Mouse (Mus musculus) embryonic facial prominence, embryonic 12.5 days (tissue): ENCODE results near the gene Rnf39. TPM values are rescaled to one million over a fixed set of nuclear protein-coding genes. Genes with fewer than 3 reads are reported as not detected.
"Not testable (repeated sequence)": the region's sequence is repeated elsewhere in the genome, so short reads cannot be mapped to it uniquely, and the experiment has no call there.

Experiments
- ATAC-seq: fragments of 200-750 bp; cut with Nextera tagmentation; 2 replicates; pipeline ENCODE4 v1.8.0; 2017; ENCODE audit not compliant: insufficient number of reproducible peaks, insufficient read depth, low FRiP score, low TSS enrichment
- H3K27ac ChIP-seq: fragments of 300-500 bp; sonication (generic); 2 replicates; pipeline ENCODE4 v1.5.1; 2016; ENCODE audit warnings: mild to moderate bottlenecking
- H3K27me3 ChIP-seq: fragments of 300-500 bp; sonication (generic); 2 replicates; pipeline ENCODE4 v1.6.1; 2016; ENCODE audit warnings: mild to moderate bottlenecking, moderate library complexity
- H3K36me3 ChIP-seq: fragments of 300-500 bp; sonication (generic); 2 replicates; pipeline ENCODE4 v1.6.1; 2016; ENCODE audit warnings: mild to moderate bottlenecking
- H3K4me1 ChIP-seq: fragments of 300-500 bp; sonication (generic); 2 replicates; pipeline ENCODE4 v1.6.1; 2016
- H3K4me2 ChIP-seq: fragments of 300-500 bp; sonication (generic); replicated peaks from 2 replicates; pipeline ENCODE4 v1.6.1; 2016; ENCODE audit warnings: mild to moderate bottlenecking, moderate library complexity
- H3K4me3 ChIP-seq: fragments of 300-500 bp; sonication (generic); 2 replicates; pipeline ENCODE4 v1.5.1; 2016; ENCODE audit warnings: mild to moderate bottlenecking
- H3K9ac ChIP-seq: fragments of 300-500 bp; sonication (generic); 2 replicates; pipeline ENCODE4 v1.6.1; 2016; ENCODE audit warnings: mild to moderate bottlenecking, moderate library complexity
- H3K9me3 ChIP-seq: fragments of 300-500 bp; sonication (generic); 2 replicates; pipeline ENCODE4 v1.6.1; 2016; ENCODE audit warnings: mild to moderate bottlenecking, moderate library complexity
- WGBS: fragments of 180-500 bp; shearing (Covaris S2); methylation state at CpG from one replicate; pipeline ENCODE4 v1.1.7; 2016; 5-methylcytosine and 5-hydroxymethylcytosine counted together
- polyA plus RNA-seq: library from polyadenylated mRNA; unstranded; fragments of >200 nt; fragmentation: Nextera tagmentation; extraction: Ambion mirVana; gene quantifications from 2 replicates; pipeline ENCODE4 v1.2.1, GENCODE M21; 2016

Gene Rnf39
- polyA plus RNA-seq, 1 experiment from 2014 or later: 0.41 TPM

GRCm38 (mm10) chr17:36990630-36991029 is 47.9 kb downstream of the Rnf39 start:
- H3K9me3 ChIP-seq, ATAC-seq, H3K4me2 ChIP-seq, H3K36me3 ChIP-seq, H3K4me1 ChIP-seq, H3K9ac ChIP-seq, H3K4me3 ChIP-seq, H3K27ac ChIP-seq: not testable (repeated sequence)
- H3K27me3 ChIP-seq: peaks cover 29% of the 10 kb centered on the region
- WGBS: 82% methylated on average over 6 of the region's 6 CpGs

- Histone ChIP-seq H3K4me3 (no peak overlapping the region), H3K4me1 (peaks cover 6% of the 10 kb centered on the region; the same call in 1 of the 2 replicates)
- 68% methylated on average over 3 of the region's 3 CpGs for WGBS
Observed at GRCm38 (mm10) chr17:36992336-36993104, 49.8 kb downstream of the Rnf39 start.

GRCm38 (mm10) chr17:36993770-36994325 is 51.1 kb downstream of the Rnf39 start:
- Histone ChIP-seq H3K9ac (no peak overlapping the region), H3K27me3 (peaks cover 7% of the 10 kb centered on the region), H3K4me3 (no peak overlapping the region), H3K4me1 (0 out of 2 replicates have a peak, but pooled peaks cover 2% of the 10 kb centered on the region), H3K36me3 (no peaks in the 10 kb centered on the region), H3K27ac (no peak overlapping the region), H3K4me2 (no peak overlapping the region), H3K9me3 (no peaks in the 10 kb centered on the region)
- ATAC-seq: no peak
- 76% methylated on average over 4 of the region's 4 CpGs for WGBS

More at GRCm38 (mm10) chr17:36992336-36993104, 49.8 kb downstream of the Rnf39 start:
- Histone ChIP-seq H3K27ac (no peak overlapping the region), H3K9ac (no peak overlapping the region), H3K27me3 (peaks cover 20% of the 10 kb centered on the region), H3K36me3 (no peaks in the 10 kb centered on the region), H3K9me3 (no peaks in the 10 kb centered on the region), H3K4me2 (no peak overlapping the region)
- no peak for ATAC-seq

DNA sequence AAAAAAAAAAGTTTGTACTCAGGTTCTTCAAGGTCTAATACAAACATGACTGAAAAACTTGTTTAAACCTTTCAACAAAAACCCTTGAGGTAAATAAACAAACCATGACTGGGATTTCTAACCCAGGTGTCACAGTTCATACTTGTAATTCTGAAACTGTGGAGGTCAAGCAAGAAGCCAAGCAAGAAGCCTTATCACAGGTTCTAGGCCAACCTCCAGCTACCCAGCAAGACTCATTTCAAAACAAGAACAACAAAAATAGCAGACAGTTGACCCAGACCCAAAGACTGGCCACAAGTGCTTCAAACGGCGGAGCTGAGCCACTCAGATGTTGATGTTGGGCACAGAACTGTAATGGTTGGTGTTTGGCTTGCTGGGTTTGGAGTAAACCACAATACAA is 51.8 kb downstream of the Rnf39 start:
- no peak for ATAC-seq
- Histone ChIP-seq H3K9me3 (no peaks in the 10 kb centered on the region), H3K27ac (no peak overlapping the region), H3K36me3 (no peaks in the 10 kb centered on the region), H3K9ac (no peak overlapping the region), H3K4me1 (0 out of 2 replicates have a peak, but pooled peaks cover 2% of the 10 kb centered on the region), H3K4me2 (no peak overlapping the region), H3K4me3 (no peak overlapping the region), H3K27me3 (peaks cover under 1% of the 10 kb centered on the region; the same call in 1 of the 2 replicates)
- WGBS: 80% methylated on average over 2 of the region's 2 CpGs

GRCm38 (mm10) chr17:36995448-36995847 is 52.7 kb downstream of the Rnf39 start:
- Histone ChIP-seq H3K4me1 (0 out of 2 replicates have a peak, but pooled peaks cover 2% of the 10 kb centered on the region), H3K36me3 (no peaks in the 10 kb centered on the region), H3K27me3 (no peaks in the 10 kb centered on the region), H3K4me3 (no peak overlapping the region), H3K27ac (no peak overlapping the region), H3K9ac (no peak overlapping the region), H3K9me3 (no peaks in the 10 kb centered on the region), H3K4me2 (no peak overlapping the region)
- WGBS: 59% methylated on average over 3 of the region's 3 CpGs
- no peak for ATAC-seq

DNA sequence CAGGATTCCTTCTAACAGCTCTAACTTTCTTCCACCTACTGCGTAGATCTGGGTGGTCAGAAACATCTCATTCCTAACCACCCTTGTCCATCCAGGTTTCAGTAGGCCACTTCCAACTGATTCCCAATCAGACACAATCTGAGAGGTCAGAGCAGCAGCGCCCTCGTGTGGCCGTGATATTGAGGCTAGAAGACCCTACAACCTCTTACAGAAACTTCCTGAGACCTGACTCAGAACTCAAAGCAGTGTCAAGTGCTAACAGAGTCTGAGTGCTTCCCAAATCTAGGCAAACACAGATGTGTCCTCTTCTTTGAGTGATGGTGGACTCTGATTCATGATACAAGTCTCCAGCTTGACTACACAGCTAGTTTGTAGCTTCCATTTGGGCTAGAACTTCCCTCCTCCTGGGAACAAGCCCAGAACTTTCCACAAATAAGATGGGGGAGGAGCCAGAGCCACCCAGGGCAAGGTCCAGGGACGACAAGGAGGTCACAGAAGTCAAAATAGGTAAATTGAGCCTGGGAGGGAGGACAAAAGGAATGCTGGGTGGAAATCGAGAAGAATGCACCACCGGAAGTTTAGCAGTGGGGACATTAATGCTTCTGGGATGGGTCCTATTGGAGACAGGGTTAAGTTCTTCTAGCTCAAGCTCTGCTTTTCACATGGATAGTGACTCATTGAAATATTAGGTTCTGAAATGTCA is 54.5 kb downstream of the Rnf39 start:
- H3K27me3 ChIP-seq: no peaks in the 10 kb centered on the region
- H3K27ac ChIP-seq: no peak overlapping the region
- no peak for ATAC-seq
- 0 out of 2 replicates have a peak, but pooled peaks cover 2% of the 10 kb centered on the region for H3K4me1 ChIP-seq
- H3K9ac ChIP-seq: no peak overlapping the region
- 26% methylated on average over 7 of the region's 7 CpGs for WGBS
- H3K4me3 ChIP-seq: no peak overlapping the region
- H3K36me3 ChIP-seq: no peaks in the 10 kb centered on the region
- no peaks in the 10 kb centered on the region for H3K9me3 ChIP-seq
- no peak overlapping the region for H3K4me2 ChIP-seq

Other genes with a start within 250 kb of the Rnf39 start
- gene H2-M10.5, start 170.0 kb upstream of the Rnf39 start, polyA plus RNA-seq: not detected in 2 replicates
- gene H2-M10.6, start 130.7 kb upstream of the Rnf39 start, polyA plus RNA-seq: not detected in 2 replicates
- gene Trim26, start 105.8 kb upstream of the Rnf39 start, polyA plus RNA-seq: 55.8 and 59.0 TPM in 2 replicates
- gene Trim15, start 75.7 kb upstream of the Rnf39 start, polyA plus RNA-seq: 0.17 and 0.40 TPM in 2 replicates
- 6.6 and 7.2 TPM in 2 replicates for gene Trim10, start 73.3 kb upstream of the Rnf39 start, polyA plus RNA-seq
- gene Trim40, start 52.8 kb upstream of the Rnf39 start, polyA plus RNA-seq: not detected in 2 replicates
- not detected in 2 replicates for gene Trim31, start 44.8 kb upstream of the Rnf39 start, polyA plus RNA-seq
- gene Ppp1r11, start 8.8 kb downstream of the Rnf39 start, polyA plus RNA-seq: 111 and 122 TPM in 2 replicates
- gene Znrd1, start 15.6 kb downstream of the Rnf39 start, polyA plus RNA-seq: 98.7 and 112 TPM in 2 replicates
- gene Znrd1as, start 15.7 kb downstream of the Rnf39 start, polyA plus RNA-seq: 4.8 and 6.5 TPM in 2 replicates
- gene 2410137M14Rik, start 38.3 kb downstream of the Rnf39 start, polyA plus RNA-seq: not detected in 2 replicates
- gene H2-M5, start 46.6 kb downstream of the Rnf39 start, polyA plus RNA-seq: 1.2 and 1.3 TPM in 2 replicates
- 151 and 169 TPM in 2 replicates for gene Zfp57, start 58.2 kb downstream of the Rnf39 start, polyA plus RNA-seq
- 0.38 and 0.70 TPM in 2 replicates for gene Mog, start 80.5 kb downstream of the Rnf39 start, polyA plus RNA-seq
- gene Gabbr1, start 103.0 kb downstream of the Rnf39 start, polyA plus RNA-seq: 19.8 and 20.5 TPM in 2 replicates
- not detected in 2 replicates for gene Olfr90, start 145.6 kb downstream of the Rnf39 start, polyA plus RNA-seq
- 0.08 TPM in 1 of 2 replicates, not detected in the other for gene Olfr91, start 155.4 kb downstream of the Rnf39 start, polyA plus RNA-seq
- gene Olfr92, start 177.2 kb downstream of the Rnf39 start, polyA plus RNA-seq: not detected in 2 replicates
- gene Olfr93, start 218.6 kb downstream of the Rnf39 start, polyA plus RNA-seq: not detected in 2 replicates